Mouse (Mus musculus): ENCODE results near the gene Lsm10.

Gene Lsm10

DNA sequence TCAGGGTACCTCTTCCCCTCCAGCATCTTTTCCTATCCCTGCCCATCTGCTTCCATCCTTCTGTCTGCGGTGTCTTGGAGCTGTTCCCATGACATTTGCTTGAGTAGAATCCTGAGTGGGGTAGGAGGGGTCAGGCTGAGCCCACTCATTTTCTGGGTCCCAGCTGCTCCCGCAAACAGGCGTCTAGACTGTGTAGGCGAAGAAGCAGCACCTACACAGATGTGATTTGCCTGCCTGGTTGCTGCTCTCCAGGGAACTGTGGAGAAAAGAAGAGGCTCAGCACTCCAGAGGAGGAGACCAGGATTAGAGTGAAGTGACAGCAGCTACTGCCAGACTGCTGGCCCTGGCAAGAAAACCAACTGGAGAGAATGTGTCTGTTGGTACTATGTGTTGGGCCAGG lies 22.2 kb downstream of the Lsm10 start:
- no peak for DNase-seq (ENCODE audit: low read depth, low spot score)

DNA sequence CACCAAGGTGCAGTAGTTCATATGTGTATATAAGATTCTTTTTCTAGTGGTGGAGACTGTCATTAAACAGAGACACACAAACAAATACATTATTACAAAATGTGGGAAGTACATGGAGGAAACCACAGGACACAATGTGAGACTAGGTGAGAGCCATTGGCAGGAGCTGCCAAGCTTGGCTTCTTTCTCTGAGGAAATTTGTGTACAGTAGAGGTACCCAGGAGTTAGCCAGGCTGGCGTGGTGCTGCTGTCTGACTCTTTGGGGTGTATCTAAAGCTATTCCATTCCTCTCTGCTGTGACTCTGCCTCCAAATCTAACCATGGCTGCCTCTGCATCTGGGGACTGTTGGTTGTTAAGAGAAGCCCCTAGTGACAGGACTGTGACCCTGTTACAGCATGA lies 22.6 kb downstream of the Lsm10 start:
- DNase-seq (ENCODE audit: low read depth, low spot score) = no peak

DNA sequence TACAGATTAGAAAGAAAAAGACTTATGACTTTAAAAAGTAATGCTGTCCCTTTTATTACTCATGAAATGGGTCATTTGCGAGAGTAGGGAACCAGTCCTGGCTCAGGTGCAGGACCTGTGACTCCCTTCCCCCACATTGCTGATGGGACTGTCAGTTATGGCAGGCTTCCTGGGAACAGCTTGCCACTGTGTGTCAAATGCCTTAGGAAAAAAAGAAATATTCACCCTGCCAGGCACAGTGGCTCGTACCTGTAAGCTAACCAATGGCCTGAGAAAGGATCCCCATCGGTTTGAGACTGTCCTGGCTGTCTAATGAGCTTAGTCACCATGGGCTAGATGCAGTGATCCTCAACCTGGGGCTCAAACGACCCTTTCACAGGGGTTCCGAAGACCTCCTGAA lies 23.6 kb downstream of the Lsm10 start:
- no peak for DNase-seq (ENCODE audit: low read depth, low spot score)

DNA sequence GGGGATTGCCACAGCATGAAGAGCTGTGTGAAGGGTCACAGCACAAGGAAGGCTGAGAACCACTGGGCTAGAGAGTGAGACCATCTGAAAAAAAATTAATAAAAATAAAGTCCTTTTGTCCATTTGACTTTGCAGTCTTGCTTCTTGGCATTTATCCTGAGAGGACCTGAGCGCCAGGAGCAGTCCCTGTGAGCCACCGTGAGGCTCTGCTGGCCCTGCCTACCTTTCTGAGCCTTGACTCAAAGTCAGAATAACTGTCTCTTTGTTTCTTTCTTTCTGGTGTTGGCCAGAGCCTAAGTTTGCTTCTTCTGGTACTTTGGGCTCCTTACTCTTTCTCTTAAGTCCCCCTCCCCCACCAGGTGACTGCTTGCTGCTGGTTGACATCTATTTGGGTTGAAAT lies 24.1 kb downstream of the Lsm10 start:
- DNase-seq (ENCODE audit: low read depth, low spot score) = no peak

DNA sequence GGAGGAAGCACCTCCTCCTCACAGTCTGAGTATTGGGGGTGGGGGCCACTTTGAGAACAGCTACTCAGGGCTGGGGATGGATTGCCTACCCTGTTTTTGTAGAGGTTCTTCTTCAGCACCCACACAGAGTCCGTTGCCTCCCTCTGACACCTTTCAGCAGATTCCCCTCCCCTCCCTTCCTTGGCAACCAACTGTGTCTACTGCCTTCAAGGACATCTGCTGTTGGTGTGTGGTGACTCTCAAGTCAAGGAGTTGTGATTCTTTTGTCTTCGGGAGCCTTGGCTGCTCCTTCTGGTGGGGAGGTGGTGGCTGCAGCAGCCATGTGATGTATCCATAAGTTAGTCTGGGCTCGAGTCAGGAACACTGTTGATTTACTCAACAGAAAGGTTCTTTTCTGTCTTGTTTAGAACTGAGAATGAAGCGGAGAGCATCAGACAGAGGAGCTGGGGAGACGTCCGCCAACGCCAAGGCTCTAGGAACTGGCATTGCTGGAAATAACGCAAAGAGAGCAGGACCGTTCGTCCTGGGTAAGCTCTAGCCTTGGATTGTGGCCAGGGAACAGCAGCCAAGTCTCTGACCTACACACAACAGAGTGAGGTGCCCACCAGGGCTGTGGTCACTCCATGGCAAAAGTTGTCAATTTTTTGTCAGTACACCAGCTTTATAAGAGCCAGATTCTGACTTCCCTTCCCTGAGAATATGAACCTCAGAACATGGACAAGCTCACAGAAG lies 27.1 kb downstream of the Lsm10 start:
- no peak for DNase-seq (ENCODE audit: low read depth, low spot score)

DNA sequence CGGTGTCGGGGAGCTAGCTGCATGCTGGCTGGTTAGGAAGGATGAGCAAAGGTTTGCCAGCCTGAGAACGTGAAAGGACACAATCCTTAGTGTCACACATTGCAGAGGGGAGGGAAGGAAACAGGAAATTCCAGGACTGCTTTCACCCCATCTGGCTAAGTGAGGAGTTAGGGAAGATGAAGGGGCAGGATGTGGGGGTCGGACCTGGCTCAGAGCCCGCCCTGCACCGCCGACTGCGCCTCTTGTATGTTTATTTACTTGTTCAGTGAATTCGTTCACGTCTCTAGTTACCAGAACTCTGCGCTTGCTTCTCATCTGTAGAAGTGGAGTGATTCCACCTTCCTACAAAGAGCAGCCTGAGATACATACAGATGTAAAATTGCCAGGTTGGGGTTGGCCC lies 34.1 kb downstream of the Lsm10 start:
- DNase-seq (ENCODE audit: low read depth, low spot score) = no peak

DNA sequence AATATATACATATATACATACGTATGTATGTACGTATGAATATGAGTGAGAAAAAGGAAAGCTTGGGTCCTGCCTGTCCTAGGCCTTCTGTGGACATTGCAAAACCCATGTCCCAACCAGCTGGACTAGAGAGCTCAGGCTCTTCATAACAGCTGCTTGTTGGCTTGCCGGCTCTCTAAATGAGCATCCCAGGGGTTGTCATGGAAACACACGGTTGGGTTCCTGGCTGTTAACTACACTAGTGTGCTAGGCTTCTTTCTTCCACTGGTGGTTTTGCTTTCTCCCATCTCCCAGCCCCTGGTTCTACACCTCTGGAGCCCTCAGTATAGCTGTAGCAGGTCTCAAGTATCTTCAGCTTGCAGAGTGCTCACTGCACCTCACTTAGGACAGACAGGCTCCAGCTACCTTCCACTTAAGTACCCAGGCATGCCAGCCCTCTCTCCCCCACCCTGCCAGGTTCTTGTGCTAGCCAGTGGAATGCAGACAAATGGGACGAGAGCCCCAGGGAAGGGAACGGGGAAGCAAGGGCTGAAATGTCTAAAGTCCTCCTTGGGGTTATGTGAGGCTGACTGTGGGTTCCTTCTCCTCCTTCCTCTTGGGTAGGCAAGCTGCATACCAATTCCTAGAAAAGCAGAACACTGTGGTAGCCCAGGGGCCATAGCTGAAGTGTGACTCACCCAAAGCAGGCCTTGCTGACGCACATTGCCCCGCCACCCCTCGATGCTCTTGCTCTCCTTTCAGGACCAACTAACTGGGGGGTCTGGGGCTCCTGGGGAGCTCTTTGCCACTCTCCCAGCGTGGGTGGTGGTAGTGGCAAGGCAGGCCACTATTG lies 35.1 kb downstream of the Lsm10 start:
- peak; percentile 64 for DNase-seq (ENCODE audit: low read depth, low spot score)

DNA sequence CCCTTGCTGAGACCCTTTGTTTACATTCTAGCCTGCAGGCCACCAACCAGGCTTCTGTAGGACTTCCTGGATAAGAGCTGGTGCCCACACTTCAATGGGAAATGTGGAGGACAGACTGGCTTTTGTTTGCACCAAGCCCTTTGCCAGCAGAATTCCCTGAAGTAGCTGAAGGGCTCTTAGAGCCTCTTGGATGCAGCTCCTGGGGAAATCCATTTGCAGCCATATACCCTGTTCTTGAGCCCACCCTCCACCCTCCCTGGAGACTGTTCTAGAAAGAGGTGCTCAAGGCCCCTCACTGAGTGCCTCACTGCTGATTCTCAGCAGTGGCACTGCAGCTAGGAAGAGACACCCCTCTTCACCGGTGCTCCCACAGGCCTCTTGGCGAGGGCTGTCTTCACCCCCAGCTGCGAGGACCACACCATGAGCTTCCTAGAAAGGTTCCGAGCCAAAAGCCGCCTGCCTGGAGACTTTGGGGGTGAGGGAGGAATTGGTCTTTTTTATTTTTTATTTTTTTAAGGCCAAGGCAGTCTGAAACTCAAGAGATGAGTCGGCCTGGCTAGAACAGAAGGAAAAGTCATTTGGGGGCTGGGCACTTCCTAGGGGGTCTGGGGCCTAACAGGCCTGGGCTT lies 36.3 kb downstream of the Lsm10 start:
- no peak for DNase-seq (ENCODE audit: low read depth, low spot score)

DNA sequence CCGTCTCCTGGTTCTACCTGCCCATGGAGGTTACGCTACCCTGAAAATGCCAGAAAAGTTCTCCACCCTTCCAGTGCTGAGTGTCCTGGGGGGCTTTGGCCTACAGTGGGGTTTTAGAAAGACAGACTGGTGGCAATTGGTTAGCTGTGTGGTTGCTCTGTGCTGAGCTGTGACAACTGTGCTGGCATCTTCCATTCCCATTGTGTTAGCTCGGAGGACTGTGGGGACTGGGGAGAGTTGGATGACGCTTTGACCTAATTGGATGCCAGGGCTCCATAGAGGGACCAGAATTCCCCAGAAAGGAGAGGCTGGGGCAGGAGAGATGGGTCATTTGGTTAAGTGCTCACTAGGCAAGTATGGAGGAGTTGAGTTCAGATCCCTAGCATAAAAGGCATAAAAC lies 37.8 kb downstream of the Lsm10 start:
- DNase-seq (ENCODE audit: low read depth, low spot score) = no peak

DNA sequence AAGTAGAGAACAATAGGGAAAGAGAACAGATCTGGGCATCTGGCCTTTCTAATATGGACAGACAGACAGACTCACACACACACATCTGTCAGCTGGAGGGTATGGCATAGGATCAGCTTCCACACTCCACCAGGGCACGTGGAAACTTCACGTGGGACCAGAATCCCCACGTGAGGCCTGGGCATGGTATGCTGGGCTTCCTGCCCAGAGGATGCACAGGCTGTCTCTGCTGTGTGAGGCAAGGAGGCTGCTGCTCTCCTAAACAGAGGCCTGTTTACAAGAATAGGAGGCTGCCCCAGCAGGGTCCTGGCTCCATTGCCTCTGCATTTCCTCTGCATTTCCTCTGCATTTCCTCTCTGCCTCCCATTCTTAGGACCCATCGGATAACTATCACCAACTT lies 38.2 kb downstream of the Lsm10 start:
- no peak for DNase-seq (ENCODE audit: low read depth, low spot score)

DNA sequence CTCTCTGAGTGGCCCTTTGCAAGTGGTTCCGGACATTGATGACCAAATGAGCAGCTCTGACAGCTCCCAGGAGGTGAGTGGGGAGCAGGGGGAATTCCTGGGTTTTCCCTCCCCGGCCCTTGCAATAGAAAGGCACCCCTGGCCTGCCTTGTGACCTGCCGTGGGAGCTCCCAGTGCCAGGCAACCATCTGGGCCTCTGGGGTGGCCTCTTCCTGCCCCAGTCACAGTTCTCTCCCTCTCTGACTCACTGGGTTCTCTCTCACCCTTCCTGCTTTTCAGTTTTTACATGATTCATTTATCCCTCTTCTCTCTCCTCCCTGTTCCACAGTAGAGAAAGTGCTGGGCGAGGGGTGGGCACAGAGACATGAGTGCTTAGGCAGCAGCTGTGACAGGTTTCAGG lies 41.4 kb downstream of the Lsm10 start:
- no peak for DNase-seq (ENCODE audit: low read depth, low spot score)

DNA sequence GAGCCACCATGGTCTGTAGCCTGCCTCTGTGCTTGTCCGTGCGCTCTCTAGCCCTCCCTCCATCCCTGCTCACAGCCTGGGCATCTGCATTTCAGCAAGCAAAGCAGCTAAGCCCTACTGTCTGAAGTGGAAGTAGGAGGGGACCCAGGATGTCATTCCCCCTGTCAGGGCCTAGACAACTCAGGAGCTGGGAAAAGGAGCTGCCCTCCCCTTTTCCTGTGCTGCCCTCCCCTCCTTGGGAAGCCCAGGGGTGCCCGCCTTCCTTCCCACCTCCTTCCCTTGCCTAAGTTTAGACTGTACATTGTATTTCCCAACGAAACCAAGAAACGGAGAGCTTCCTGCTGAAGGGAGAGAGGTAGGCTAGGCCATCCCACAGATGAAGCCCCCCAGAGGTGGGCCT lies 44.6 kb downstream of the Lsm10 start:
- no peak for DNase-seq (ENCODE audit: low read depth, low spot score)

DNA sequence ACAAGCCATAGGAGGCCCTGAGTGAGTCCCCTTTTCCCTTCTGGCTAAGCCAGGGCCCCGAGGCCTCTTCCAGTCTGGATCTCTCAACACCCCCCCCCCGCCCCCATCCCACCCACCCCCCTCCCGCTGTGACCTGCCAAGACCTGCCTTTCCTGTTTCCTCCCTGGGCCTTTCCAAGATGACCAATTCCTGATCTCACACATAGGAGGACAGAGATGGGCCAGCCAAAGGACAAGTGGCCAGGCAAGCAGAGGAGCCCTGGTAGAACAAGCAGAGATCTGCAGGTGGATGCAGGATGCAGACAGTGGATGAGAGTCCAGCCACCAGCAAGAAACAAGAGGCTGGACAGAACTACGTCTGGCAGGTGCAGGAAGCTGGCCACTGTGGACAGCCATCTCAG lies 49.0 kb downstream of the Lsm10 start:
- no peak for DNase-seq (ENCODE audit: low read depth, low spot score)

DNA sequence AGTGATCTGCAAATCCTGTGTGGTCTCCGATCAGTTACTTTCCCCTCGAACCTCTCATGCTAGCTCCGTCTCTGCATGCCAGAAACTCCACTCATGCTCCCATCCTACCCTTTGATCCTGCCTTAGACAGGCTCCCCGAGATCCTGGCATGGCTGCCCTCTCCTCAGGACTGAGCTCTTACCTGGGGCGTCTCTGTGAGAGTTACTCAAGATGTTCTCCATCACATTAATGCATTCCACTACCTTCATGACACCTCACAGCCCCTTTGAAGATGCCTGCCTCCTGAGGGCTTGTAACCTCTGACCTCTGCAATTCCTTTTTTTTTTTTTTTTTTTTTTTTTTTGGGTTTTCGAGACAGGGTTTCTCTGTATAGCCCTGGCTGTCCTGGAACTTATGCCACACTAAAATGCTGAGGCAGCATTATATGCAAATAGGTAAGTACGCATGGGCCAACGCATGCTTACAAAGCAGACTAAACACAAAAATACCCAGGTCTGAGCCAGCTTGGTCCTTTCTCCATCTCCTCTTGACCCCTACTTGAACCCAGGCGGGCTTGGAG lies 50.6 kb downstream of the Lsm10 start:
- DNase-seq (ENCODE audit: low read depth, low spot score) = no peak

DNA sequence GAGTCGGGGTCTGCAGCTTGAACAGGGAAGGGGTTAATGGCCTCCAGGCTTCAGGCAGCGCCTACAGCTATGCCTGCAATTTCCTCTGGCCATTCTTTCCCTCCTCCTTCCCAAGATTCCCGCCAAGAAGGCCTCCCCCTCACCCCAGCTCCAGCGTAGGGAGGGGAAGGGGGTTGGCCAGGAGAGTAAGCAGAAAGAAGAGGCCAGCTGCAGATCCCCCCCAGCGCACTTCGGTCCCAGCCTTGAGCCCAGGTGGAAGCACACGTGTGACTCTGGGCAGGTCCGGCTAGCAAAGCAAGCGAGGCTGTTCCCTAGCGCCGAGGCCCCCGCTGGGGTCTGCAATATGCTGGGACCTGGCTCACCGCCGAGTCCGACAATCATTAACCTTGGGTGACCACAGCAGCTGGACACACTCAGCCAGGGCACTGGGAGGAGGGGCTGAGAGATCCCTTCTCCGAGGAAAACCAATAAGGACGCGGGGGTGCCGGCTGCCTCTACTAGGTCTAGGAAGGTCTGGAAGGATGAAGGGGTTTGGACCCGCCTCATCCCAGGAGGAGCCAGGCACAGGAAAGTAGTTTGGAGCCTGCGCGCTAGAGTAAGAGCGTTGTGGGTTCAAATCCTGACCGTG lies 51.2 kb downstream of the Lsm10 start, which contains the start of gene Eva1b:
TSS of gene Eva1b (plus strand) at position 212 of the 628 bp plus-strand sequence.
- peak; percentile 39 for DNase-seq (ENCODE audit: low read depth, low spot score)
